Mouse (Mus musculus) urinary bladder, adult 18-20 months (tissue): ENCODE measurements around the gene Hist2h3c2.

ENCODE experiments used
- DNase-seq, 2 experiments: peaks; one replicate each; pipeline ENCODE4 v3.0.0; 2022; ENCODE audit warnings: low spot score in 2 of 2, mixed read lengths in 2 of 2

Hist2h3c2 gene

DNA sequence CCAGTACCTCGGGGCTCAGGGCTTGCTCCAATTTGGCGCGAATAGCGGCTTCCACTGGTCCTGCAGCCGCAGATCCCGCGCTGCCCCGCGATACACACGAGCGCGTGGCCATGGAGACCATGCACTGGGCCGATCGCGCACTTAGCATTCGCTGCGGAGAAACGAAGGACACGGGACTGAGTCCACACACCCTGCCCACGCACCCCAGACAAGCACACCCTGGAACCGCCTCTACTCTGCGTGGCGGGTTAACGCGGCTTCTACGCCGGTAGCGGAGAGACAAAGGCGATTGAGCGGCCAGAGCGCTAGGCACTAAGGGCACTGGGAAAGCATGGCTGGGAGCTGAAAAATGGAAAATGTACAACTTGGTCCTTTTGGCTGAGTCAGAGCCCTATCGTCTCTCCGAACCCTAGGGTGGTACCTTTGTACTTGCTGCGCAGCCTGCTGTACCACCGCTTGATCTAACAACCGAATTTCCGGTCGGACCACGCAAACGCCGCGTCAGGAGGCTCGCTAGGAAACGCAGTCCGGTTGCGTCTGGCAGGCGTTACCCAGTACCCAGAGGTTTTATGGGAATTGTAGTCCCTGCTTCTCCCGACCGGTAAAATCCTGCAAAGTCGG, 41.7 kb downstream of the Hist2h3c2 start:
- peak; percentile 75 to 85 for DNase-seq

DNA sequence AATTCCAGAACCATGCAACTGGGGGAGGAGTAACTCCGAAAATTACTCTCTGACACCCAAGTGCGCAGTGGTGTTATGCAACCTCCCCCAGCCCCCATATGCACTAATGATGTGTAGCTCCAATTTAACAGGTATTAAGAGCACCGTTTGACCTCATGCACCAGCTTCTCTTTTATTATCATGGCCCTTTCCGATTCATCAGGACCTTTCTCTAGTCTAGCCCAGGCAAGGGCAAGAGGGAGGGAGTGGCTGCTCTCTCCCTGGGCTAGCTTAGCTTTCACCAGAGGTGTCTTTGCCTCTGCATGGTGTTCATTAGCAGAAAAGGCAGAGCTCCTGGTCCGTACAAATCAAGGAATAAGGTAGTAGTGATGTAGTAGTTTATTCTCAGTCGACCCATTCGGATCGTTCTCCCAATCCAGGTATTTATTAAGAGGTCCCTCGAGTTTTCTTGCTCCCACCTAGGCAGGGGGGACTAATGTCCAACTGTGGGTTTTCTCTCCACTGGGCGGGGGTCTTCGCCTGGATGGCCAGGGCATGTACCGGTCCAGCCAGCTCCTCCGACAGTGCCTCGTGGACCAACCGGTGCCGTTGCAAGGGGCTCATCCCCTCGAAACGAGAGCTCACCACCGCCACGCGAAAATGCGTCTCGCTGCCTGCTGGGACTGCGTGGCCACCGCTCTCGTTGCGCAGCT, 42.3 kb downstream of the Hist2h3c2 start:
- DNase-seq: no peak

DNA sequence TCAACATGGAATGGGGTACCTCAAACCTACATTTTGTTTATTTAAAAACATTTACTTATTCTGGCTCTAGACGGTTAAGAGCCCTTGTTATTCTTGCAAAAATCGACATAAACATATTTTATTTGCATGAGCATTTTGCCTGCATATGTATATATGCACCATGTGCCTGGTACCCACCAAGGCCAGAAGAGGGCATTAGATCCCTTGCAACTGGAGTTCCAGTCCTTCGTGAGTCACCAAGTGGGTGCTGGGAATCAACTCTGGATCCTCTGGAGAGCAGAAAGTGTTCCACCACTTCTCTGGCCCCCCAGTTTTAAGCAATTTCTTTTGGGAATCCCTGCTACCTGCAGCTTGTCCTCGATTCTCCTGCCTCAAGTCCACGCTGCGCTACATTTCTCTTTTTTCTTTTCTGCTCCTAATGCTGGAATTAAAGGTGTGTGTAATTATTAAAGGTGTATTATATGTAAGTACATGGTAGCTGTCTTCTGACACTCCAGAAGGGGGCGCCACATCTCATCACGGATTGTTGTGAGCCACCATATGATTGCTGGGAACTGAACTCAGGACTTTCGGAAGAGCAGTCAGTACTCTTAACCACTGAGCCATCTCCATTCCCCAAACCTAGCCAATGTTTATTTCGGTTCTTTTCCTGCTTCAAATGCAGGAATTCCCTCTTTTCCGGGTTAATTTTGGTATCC, 43.2 kb downstream of the Hist2h3c2 start:
- DNase-seq: no peak

DNA sequence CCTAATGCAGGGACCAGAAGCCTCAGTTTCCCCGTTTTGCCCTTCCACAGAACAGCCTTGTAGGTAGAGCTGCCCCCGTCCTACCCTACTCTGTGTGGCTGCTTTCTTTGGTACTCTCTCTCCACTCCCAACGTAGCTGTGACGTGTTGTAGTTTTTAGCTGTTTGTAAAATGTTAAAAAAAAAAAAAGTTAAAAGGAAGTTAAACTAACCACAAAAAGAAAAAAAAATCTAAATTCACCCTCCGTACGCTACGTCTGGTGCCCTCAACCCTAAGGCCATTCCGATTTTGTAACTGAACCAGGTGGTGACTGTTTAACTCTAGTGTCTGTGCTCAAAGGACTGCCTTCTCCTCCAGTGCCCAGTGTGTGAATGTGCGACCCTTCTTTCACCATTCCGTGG, 44.0 kb downstream of the Hist2h3c2 start:
- no peak for DNase-seq

DNA sequence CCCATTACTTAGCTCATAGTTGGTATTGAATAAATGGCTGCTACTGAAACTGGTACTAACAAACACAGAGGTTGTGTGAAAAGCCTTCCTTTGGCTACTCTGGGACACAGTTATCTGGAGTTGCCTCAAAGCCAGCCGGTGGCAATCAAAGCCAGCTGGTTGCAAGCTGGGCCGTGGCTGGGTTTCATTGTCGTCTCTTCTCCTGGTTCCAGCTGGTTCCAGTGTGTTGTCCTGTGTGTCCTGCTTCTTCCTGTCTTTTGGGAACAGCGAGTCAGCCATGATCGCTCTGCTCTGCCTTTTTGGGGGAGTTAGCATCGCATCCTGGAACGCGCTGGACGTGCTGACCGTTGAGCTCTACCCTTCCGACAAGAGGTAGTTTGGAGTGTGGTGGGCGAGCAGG, 46.0 kb downstream of the Hist2h3c2 start:
- no peak for DNase-seq
